Mouse (Mus musculus) fibroblast of lung, adult 2 months (primary cell): ENCODE data around the gene Dlx3.

ENCODE experiments used
- DNase-seq: peaks from one replicate; pipeline ENCODE4 v3.0.0-alpha.2; 2011; ENCODE audit warnings: low read depth

Dlx3 gene

DNA sequence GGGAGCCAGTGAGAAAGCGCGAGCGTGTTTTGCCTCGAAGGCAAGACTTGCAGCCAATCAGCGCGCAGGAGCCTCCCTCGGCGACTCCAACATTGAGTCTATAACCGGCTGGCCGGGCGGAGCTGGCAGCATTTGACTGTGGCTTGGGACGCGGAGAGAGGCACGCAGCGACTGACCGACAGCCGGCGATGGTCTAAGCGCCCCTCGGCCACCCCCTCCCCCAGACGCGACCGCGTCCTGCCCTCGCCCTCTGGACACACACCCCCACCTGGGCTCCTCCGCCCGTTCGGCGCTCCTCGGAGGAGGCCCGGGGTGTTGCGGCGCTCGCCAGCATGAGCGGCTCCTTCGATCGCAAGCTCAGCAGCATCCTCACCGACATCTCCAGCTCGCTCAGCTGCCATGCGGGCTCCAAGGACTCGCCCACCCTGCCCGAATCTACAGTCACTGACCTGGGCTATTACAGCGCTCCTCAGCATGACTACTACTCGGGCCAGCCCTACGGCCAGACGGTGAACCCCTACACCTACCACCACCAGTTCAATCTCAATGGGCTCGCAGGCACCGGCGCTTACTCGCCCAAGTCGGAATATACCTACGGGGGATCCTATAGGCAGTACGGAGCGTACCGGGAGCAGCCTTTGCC is at the start of gene Dlx3:
Gene Dlx3, plus strand, starts transcription at position 130 of the 643 bp plus-strand sequence.
- DNase-seq, result no peak

DNA sequence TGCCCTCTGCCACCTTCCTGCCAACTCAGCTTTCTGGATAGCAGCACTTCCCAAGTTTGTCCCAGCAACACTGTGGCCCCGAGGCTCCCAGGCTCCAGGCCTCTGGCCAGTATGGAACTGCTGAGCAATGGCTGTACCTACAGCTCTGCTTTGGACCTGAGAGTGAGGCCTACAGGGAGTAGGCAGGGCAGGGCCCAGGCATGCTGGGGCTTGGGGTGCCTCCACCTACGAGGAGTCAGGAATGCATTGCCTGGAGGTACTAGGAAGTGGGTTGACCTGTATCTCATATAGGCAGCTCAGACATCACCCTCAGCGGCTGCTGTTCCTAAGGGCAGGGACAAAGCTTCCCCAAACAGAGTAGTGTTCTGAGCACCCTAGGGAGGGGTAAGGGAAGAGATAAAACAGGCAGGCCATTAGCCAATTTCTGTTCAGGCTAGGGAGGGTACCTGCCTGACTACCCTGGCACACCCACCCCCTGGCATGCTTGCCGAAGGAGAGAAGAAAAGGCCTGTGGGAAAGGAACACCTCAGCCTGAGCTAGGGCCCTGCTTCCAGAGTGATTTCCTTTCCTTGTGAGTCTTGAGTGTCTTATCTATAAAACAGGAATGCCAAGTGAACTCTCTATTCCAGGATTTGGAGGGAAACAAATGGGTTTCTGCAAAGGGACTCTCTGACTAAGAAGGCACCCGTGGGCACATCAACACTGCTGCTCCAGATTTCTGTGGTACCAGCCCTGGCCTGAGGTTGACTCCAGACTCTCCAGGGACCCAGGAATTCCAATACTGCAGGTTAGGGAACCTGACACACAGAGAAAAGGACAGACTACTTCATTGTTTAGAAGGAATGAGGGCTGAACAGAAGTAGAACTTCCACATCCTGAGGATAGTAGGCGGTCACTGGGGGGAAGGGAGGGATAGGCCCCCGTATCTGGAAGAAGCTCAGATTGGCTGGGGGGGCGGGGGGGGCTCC is 49.5 kb upstream of the Dlx3 start:
- DNase-seq, result no peak

DNA sequence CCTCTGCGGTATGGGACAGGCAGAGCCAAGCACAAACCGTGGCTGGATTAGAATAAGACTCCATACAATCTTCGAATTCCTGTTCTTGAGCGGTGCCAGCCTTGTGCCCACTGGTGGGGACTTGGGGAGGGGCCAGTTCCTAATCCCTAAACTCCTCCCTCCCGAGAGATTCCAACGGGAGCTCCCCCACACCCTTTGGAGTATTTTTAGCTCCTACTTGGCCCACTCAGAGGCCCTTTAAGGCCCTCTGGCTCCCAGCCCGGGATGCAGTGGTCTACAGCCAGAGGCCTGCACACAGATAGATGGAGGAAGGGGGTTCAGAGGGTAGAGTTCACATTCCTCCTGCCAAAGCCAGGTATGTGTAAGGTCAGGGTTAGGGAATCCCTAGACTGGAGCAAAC is 48.7 kb upstream of the Dlx3 start:
- DNase-seq, result no peak

DNA sequence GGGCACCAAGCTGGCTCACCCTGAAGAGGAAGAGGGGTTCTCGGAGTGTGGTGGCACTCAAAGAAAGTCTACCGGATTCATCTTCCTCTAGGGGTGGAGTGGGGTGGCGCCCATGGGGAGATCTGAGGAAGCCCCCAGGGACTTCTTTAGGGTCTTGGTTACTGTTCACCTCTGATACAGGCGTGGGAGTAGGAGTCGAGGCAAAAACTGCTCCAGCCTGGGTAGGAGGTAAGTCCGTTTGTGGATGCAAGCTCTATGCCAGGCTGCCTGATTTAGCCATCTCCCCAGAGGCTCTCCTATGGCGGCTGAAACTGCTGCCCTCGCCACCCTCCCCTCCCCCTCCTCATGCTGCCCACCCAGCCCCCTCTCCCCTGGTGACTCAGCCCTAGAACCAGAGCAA is 47.8 kb upstream of the Dlx3 start:
- DNase-seq, result no peak

DNA sequence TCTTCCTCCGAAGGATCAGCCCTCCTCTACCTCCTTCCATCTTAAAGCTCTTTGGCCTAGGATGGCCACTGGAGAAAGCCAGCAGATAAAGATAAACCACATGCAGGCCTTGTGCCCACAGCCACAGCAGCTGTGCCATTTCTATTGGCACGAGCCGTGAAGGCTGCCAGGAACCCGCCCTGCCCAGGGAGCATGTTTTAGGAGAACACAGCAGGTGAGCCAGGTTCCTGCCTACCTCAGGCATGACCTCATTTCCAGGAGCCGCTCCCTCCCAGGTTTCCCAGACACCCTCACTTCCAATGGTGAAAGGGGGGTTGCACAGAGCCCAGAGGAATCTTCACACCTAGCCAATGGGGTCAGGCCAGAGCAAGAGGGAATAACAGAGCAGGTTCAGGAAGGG is 47.1 kb upstream of the Dlx3 start:
- DNase-seq, result no peak

DNA sequence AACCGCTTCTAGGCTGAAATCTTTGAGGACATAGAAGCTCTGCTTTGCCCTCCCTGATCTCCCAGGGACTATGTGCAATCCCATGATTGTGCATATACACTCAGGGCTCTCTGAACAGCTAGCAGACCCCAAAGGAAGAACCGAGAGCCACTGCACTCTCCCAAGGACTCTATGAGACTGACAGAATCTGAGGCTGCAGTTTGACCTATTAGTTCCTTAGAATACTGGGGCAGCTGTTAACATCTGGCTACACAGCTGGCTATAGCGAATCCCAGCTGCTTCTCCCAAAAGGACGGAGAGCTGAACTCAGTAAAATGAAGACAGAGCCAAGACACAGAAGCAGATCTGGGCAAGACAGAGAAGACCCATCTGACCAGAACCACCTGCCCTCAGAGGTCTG is 46.1 kb upstream of the Dlx3 start:
- DNase-seq, result no peak

DNA sequence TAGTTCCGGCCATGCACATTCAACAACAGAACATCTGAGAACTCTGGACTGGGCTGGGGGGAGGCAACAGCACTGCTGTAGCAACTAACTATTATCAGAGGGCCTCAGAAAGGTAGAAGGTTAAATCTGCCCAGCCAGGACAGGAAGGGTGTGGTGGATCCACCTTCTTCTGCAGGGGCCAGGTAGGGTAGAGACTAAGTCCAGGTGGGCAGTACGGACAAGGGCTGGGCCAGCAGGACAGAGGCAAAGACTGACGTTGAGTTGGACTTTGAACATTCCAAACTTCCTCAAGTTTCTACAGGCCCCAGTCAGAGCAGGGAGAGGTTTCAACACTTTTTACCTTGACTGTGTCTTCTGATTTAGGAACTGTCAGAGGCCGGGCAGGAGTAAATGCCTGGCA is 45.2 kb upstream of the Dlx3 start:
- DNase-seq, result no peak

DNA sequence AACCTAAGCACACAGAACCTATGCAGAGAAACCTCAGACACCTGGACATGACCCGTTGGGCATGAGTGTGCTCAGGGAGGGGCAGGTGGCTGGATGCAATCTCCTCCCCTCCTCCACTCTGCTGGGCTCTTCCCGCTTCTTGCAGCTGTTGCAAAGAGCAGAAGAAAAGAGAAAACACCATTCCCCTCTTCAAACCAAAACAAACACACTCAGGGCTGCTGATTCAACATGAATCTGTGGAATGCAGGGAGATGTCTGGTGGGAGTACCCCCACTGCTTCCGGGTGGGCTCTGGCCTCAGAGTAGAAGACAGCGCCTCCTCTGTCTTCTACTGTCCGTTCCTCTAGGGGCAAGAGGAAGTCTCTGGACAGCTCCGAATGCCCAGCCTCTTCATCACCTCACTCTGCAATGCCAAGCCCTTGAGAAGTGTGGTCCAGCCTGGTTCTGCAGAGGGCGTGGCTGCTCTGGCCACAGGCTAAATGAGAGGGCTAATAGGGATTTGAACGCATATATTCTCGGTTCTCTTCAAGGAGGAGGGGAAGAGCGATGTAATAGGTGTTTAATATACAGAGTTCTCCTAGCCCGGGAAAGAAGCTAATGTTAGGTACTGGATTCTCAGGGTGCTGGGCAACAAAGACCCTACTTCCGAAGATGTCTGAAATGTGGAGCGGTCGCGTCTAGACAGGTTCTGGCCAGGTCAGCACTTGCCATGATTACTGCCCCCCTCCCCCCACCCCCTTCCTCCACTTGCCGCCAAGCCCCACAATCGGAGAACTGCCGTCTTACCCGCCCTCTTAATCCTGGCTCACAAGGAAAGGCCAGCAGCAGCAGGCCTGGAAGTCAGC is 44.5 kb upstream of the Dlx3 start:
- no peak for DNase-seq

DNA sequence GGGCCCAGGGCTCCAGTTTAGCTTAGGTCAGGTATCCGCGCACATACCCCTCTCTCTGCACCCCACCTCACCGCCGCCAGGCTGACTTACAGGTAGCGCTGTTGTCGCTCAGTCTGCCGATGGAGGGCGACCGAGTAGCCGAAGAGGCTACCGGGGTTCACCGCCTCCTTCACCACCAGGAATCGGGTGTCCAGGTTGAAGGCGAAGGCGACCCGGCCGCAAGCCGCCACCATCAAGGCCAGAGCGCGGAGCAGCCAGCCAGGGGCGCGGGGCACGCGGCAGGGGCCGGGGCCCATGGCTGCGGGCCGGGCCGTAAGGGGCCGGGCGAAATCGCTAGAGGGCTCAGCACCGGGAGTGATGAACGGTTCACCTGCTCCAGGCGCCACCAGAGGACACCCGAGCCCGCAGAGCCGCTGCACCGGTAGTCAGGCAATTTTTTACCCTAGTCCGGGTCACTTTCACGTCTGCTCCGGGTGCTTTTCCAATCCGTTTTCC is 43.8 kb upstream of the Dlx3 start:
- no peak for DNase-seq

DNA sequence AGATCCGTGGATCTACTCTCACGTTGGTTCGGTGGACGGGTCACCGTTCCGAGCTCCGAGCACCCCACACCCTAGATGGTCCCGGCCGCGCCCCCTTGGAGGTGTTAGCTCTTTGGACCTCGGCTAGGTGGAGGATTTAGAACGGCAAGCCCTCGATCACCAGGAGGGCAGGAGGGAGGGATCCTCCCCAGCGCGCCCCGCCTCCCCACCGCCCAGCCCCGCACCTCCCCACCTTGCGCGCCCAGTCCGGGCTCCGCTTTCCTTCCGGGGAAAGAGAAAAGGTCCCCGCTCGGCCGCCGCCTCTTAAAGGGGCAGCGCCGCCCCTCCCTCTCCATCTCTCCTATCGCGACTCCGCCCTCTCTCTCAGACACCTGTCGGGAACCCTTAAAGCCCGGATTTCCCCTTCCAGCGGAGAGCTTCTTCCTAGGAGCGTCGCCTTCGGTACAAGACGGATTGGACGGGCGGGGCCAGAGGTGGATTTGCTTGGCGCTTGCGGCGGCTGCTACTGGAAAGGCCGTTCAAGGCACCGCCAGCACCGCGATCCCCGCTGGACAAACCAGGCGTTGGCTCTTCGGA is 43.3 kb upstream of the Dlx3 start, which contains the start of gene Itga3:
Gene Itga3, minus strand, starts transcription at position 266 of the 576 bp plus-strand sequence.
- no peak for DNase-seq

DNA sequence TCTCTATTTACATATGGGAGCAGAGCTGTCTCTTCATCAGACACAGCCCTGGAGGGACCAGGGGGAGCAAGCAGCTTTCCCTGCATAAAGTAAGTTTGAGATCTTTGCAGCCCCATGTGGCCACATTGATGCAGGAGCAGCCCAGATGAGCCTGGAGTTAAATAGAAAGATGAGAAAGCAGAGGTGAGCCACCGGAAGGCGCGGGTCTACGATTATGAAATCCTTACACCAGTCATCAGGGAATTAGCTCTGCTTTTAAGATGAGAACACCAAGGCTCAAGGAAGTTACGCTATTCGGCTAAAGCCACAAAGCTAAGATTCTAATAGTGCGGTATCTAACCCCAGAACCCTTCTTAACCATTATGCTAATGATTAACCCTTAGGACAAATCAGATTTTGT is 42.0 kb upstream of the Dlx3 start:
- DNase-seq, result no peak

DNA sequence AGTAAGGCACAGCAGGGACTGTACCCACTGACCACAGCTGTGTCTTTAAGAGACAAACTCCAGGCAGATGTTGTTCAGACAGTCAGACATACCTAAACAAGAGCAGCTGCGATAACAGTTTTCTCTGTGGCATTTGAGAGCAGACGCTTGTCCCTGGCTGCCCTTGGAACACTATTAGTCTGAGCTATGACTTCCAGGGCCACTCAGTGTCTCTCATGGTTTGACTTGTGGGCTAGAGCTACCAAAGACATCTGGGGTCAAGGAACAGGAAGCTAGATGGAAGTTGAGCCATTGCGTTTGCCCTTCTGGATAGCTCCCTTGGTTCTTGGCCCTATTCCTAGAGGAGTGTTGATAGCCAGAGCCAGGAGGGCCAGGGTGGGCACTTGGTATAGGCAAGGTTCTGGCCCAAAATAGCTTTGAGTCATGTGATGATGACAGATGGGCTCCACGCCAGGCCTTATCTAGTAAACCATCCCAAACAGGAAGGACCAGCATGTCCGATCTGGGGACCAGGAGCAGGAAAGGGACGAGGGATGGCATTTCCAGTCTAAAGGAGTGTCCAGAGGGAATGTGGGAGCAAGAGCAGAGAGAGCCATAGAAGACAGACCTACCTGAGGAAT is 40.6 kb upstream of the Dlx3 start:
- DNase-seq, result no peak

DNA sequence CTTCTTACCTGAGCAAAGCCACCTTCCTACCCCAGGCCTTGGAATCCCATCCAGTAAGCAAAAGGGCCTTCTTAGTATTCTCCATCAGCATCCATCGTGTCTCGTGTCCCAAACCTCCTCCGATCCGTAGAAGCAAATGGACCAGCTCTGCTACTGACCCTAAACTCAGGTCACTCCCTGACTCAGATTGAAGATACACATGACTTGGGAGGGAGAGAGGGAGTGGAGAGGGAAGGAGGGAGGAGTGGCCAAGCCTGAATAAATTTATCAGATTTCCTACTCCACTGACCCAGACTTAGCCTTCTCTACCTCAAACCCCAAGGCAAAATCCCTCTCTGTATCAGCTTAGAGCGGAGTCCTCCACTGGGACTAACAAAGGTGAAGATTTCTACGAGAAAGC is 39.1 kb upstream of the Dlx3 start:
- no peak for DNase-seq

DNA sequence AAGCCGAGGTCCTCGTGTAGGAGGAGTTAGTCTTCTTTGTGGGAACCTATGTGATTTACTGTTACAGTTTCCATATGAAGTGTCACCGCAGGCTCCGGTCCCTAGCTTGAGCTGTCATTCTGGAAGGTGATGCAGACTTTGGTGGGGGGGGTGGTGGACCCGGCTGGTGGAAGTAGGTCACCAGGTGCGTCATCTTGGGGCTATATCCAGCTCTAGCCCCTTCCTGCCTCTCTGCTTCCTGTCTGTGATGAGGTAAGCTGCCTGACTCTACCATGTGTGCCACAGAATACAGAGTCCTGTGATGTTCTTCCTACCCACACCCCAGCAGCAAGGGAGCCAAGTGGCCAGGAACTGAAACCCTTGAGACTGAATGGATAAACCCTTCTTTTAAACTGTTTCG is 37.0 kb upstream of the Dlx3 start:
- no peak for DNase-seq

DNA sequence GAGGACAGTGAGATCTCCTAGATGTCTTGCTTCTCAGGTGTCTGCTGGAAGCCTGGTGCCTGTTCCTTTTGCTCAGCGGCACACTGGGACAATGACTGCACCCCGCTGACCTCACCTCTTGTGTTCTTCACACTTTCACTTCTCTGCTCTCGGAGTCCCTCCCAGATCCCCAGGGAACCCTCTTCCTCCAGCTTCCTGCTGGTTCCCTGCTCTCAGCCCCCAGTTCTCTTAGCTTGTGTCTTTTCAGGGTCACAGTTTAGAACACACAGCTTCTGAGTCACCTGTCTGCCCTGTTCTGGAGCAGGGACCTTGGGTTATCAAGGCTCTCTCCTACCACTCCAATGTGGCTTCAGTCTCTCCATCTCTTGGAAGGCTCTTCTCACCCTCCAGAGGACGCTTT is 35.7 kb upstream of the Dlx3 start:
- DNase-seq, result no peak

DNA sequence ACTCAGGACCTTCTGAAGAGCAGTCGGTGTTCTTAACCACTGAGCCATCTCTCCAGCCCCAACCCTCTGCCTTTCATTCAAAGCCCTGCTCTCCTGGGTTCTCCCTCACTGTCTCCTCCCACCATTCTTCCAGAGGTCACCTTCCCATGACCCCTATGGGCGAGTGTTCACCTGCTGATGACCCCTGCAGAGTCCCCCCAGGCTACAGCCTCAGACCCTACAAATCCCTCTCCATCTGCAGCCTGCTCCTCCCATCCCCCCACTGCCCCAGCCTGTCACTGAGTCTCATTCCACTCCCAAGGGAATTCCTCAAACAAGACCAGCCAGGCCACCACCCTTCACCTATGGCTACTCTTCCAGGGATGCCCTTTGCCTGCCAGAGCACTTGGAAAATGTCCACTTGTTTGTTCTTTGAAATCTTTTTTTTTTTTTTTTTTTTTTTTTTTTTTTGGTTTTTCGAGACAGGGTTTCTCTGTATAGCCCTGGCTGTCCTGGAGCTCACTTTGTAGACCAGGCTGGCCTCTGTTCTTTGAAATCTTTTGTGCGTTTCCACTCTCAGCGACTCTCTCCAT is 35.0 kb upstream of the Dlx3 start:
- no peak for DNase-seq

DNA sequence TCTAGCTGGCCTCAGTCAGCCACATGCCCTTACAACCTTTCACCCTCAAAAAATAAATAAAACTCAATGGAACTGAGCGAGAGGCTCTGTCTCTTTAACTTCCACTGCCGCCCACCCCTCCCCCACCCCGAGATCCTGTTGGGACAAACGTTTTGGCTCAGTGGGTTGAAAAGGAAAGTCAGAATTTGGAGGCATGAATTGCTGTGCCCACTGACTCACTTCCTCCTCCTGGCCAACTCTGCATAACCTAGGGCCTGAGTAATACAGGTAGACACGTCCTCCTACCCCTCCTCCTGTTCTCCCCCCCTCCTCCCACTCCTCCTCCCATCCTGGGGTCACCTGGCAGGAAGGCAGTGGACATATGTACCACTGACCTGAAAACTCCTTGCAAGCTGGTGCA is 34.2 kb upstream of the Dlx3 start:
- no peak for DNase-seq

DNA sequence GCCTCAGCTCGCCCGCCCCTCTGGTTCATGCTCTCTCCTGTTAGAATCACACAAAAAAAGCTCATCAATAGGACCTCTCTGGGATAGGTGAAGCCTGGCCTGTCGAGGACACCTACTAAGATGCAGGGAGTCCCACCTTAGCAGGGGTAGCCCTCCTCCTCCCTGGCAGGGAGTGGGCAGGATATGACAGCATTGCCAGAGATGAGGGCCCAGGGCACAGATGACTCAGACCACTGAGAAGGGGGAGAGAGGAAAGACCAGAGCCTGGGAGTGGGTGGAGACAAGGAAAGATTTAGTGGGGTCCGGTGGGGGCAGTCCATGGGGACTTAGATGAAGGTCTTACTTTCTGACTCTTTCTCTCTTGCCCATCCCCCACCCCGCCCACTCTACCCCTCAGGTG is 33.7 kb upstream of the Dlx3 start:
- no peak for DNase-seq

DNA sequence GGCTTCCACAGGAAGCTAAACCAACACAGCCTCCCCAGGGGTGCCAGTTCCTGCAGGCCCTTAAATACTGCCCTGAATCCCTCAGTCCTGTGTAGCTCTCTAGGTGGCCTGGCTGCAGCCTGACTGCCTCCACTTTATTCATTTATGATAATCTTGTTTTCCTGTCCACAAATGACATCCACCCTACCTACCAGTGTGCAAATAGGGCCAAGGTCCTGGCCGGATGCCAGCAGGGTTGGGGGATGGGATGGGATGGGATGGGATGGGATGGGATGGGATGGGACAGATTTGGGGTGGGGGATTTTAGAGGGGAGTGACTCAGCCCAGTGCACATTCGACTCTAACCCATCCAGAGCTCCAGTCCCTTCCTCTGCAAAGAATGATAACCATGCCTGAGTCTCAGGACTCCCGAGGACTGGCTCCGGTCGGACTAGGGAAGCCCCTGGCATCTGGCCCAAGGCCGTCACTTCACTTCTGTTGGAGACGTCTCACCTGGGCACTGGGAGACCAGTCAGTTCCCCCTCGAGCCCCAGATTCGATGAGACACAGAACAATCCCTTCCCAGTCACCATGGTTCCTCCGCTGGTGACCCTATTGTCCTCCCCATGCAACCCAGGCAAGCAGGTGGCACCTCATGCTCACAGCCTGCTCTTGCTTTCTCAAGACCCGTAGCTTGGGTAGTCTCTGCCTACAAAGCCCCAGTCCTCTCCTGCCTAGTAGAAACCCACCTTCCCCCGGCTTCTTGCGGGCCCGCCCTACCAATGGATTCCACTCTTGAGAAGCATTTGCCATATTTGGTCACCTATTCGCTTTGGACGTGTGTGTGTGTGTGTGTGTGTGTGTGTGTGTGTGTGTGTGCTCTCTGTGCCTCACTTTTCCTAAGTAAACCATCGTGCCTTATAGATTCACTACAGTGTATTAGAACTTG is 32.4 kb upstream of the Dlx3 start:
- no peak for DNase-seq

DNA sequence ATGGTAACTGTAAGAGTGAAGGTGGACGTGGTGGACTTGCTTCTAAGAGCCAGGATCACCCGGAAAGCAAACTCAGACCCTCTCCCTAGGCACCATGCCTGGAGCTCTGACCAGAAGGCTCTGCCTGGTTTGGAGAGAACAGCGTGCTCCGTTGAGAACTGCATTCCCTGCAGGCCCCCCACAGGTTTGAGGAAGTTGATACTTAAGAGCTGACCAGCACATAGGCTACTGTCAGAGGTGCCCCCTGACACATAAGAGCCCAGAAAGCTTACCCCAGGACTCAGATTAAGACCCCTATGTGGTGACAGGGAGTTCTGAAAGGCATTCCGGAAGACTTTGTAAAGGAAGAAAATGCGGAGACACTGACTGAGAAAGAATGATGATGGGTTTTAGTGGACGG is 31.6 kb upstream of the Dlx3 start:
- no peak for DNase-seq
